Mouse (Mus musculus): ENCODE data around the gene Igf2bp2. TPM values are rescaled to one million over a fixed set of nuclear protein-coding genes. Genes with fewer than 3 reads are reported as not detected.

Gene Igf2bp2
- polyA plus RNA-seq, 1 experiment = 10.7 TPM

DNA sequence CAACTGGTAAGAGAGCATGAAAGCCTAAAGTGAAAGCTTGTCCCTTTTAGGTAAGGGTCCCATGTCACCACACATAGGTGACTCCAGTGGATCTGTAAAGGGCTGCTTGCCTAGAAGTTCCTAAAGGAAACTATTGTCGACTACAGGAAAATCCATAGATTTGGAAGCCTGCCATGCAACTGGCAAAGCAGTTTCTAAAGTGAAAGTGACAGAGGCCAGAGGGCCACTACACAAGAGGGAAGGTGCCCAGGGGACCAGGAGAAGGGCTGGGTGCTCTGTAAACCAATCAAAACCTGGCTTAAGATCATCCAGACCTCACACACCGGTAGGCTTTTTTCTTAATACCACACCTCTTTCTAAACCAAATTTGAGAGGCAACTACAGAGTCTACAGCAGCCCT is 12.7 kb downstream of the Igf2bp2 start:
- TF ChIP-seq CTCF (IDR thresholded peaks at IDR 0.05; ENCODE audit: low read depth, low read length) = no peak
- TF ChIP-seq POLR2A (IDR thresholded peaks at IDR 0.05; ENCODE audit: borderline replicate concordance, low read depth, low read length) = no peak
- H3K27ac ChIP-seq (ENCODE audit: insufficient read depth, low read depth, low read length) = no peak overlapping the region

DNA sequence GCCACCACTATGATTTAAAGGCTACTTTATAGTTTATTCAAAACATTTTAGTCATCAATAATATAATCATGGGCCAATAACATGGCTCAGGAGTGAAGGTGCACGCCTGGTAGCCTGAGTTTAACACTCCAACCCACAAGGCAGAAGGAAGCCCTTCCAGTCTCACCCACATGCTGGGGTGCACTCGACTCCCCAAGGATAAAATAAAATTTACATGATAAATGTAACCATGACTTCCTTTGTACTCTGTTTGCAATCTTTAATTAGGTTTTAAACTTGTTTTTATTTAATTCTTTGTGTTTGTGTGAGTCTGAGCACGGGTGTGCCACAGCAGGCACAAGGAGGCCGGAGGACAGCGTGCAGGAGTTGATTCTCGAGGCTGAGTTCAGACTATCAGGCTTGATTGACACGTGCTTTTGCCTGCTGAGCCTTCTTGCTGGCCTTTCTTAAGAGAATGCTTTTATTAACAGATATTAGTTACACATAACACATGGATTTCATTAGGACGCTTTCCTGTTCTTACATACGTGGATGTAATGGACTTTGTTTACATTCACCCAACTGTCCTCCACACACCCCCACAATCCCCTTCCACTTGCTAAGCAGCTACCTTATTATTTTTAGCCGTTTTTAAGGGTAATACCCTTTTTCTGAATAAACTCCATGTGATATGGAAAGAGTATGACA is 13.3 kb downstream of the Igf2bp2 start:
- TF ChIP-seq POLR2A (IDR thresholded peaks at IDR 0.05; ENCODE audit: borderline replicate concordance, low read depth, low read length) (no peak), CTCF (IDR thresholded peaks at IDR 0.05; ENCODE audit: low read depth, low read length) (no peak)
- no peak overlapping the region for H3K27ac ChIP-seq (ENCODE audit: insufficient read depth, low read depth, low read length)

More for the DNA sequence above, 12.7 kb downstream of the Igf2bp2 start:
- H3K4me3 ChIP-seq (ENCODE audit: insufficient read depth, low read length) = no peak overlapping the region
- H3K4me1 ChIP-seq (ENCODE audit: control insufficient read depth, insufficient read depth, low read length) = peaks cover 36% of the 10 kb centered on the region

GRCm38 (mm10) chr16:22149076-22149475 is 14.0 kb downstream of the Igf2bp2 start:
- Histone ChIP-seq H3K4me1 (ENCODE audit: control insufficient read depth, insufficient read depth, low read length) (peaks cover 47% of the 10 kb centered on the region), H3K4me3 (ENCODE audit: insufficient read depth, low read length) (no peak overlapping the region), H3K27ac (ENCODE audit: insufficient read depth, low read depth, low read length) (no peak overlapping the region)
- TF ChIP-seq POLR2A (IDR thresholded peaks at IDR 0.05; ENCODE audit: borderline replicate concordance, low read depth, low read length) (no peak), CTCF (IDR thresholded peaks at IDR 0.05; ENCODE audit: low read depth, low read length) (no peak)

More for the DNA sequence above, 13.3 kb downstream of the Igf2bp2 start:
- Histone ChIP-seq H3K4me3 (ENCODE audit: insufficient read depth, low read length) (no peak overlapping the region), H3K4me1 (ENCODE audit: control insufficient read depth, insufficient read depth, low read length) (peaks cover 43% of the 10 kb centered on the region)

- TF ChIP-seq POLR2A (IDR thresholded peaks at IDR 0.05; ENCODE audit: borderline replicate concordance, low read depth, low read length) = no peak
- TF ChIP-seq CTCF (IDR thresholded peaks at IDR 0.05; ENCODE audit: low read depth, low read length) = no peak
- Histone ChIP-seq H3K4me3 (ENCODE audit: insufficient read depth, low read length) (no peak overlapping the region), H3K4me1 (ENCODE audit: control insufficient read depth, insufficient read depth, low read length) (peaks cover 57% of the 10 kb centered on the region), H3K27ac (ENCODE audit: insufficient read depth, low read depth, low read length) (no peak overlapping the region)
These were observed 16.0 kb downstream of the Igf2bp2 start for GRCm38 (mm10) chr16:22147131-22147530.

DNA sequence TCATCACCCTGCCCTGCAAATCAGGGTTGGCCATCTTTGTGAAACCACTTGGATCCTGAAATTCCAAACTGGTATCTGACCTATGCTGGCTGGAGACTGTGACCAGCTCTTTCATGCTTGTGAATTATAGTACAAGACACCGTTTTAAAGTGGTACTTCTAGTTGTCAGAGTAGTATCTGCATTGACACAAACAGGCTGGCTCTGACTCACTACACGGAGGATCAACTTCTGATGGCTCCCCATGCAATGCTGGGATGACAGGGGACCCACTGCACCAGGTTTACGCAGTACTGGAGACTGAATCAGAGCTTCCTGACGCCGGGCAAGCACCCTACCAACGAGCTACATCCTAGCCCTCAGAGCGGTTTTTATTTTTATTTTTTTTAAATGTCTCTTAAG is 17.0 kb downstream of the Igf2bp2 start:
- no peak overlapping the region for H3K4me3 ChIP-seq (ENCODE audit: insufficient read depth, low read length)
- H3K27ac ChIP-seq (ENCODE audit: insufficient read depth, low read depth, low read length) = no peak overlapping the region
- no peak for TF ChIP-seq CTCF (IDR thresholded peaks at IDR 0.05; ENCODE audit: low read depth, low read length)
- no peak for TF ChIP-seq POLR2A (IDR thresholded peaks at IDR 0.05; ENCODE audit: borderline replicate concordance, low read depth, low read length)
- H3K4me1 ChIP-seq (ENCODE audit: control insufficient read depth, insufficient read depth, low read length) = peaks cover 57% of the 10 kb centered on the region

- Histone ChIP-seq H3K27ac (ENCODE audit: insufficient read depth, low read depth, low read length) (peak overlapping the region; percentile 84), H3K4me3 (ENCODE audit: insufficient read depth, low read length) (no peak overlapping the region), H3K4me1 (ENCODE audit: control insufficient read depth, insufficient read depth, low read length) (peaks cover 53% of the 10 kb centered on the region)
- no peak for TF ChIP-seq POLR2A (IDR thresholded peaks at IDR 0.05; ENCODE audit: borderline replicate concordance, low read depth, low read length)
- TF ChIP-seq CTCF (IDR thresholded peaks at IDR 0.05; ENCODE audit: low read depth, low read length) = no peak
These were observed 18.6 kb downstream of the Igf2bp2 start for GRCm38 (mm10) chr16:22144490-22144889.

DNA sequence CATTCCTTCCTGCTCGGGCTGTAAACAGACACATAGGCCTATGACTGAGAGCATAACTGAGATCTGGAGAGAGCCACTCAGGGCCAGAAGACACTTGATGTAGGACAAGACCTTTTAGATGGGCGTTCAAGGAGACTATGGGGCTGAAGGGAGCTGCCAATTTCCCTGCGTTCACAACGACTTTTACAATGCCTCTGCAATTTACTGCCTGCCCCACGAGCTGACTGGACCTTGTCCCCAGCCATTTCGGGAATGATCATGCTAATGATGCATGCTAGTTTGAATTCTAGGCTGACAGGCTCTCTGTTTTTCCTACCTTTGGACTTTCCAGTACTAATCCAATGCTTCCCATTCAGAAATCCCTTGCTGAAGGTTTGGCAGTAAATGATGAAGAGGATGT is 22.2 kb downstream of the Igf2bp2 start:
- Histone ChIP-seq H3K4me1 (ENCODE audit: control insufficient read depth, insufficient read depth, low read length) (peaks cover 58% of the 10 kb centered on the region), H3K4me3 (ENCODE audit: insufficient read depth, low read length) (no peak overlapping the region), H3K27ac (ENCODE audit: insufficient read depth, low read depth, low read length) (no peak overlapping the region)
- TF ChIP-seq POLR2A (IDR thresholded peaks at IDR 0.05; ENCODE audit: borderline replicate concordance, low read depth, low read length) = no peak
- no peak for TF ChIP-seq CTCF (IDR thresholded peaks at IDR 0.05; ENCODE audit: low read depth, low read length)

- TF ChIP-seq CTCF (IDR thresholded peaks at IDR 0.05; ENCODE audit: low read depth, low read length) = no peak
- no peak for TF ChIP-seq POLR2A (IDR thresholded peaks at IDR 0.05; ENCODE audit: borderline replicate concordance, low read depth, low read length)
- Histone ChIP-seq H3K4me3 (ENCODE audit: insufficient read depth, low read length) (no peak overlapping the region), H3K4me1 (ENCODE audit: control insufficient read depth, insufficient read depth, low read length) (peaks cover 53% of the 10 kb centered on the region), H3K27ac (ENCODE audit: insufficient read depth, low read depth, low read length) (no peak overlapping the region)
These were observed 23.3 kb downstream of the Igf2bp2 start for GRCm38 (mm10) chr16:22139821-22140220.

DNA sequence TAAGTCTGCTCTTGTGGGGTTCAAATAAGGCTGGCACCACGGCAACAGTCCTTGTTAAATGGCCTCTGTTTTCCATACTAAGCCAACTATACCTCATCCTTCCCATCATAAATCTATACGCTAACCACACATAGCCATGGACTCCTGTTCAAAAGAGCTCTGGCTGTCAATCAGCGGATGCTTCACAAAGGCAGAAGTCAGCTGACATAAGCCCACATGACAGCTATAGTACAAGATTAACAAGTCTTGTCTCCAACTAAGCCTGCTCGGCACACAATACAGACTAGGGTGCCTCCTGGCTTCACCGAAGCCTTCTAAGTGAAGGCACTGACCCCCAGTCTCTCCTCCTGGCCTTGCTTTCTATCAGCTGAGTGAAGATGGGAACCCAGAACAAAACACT is 26.9 kb downstream of the Igf2bp2 start:
- Histone ChIP-seq H3K4me1 (ENCODE audit: control insufficient read depth, insufficient read depth, low read length) (peaks cover 55% of the 10 kb centered on the region), H3K4me3 (ENCODE audit: insufficient read depth, low read length) (no peak overlapping the region), H3K27ac (ENCODE audit: insufficient read depth, low read depth, low read length) (no peak overlapping the region)
- TF ChIP-seq CTCF (IDR thresholded peaks at IDR 0.05; ENCODE audit: low read depth, low read length) (no peak), POLR2A (IDR thresholded peaks at IDR 0.05; ENCODE audit: borderline replicate concordance, low read depth, low read length) (no peak)

GRCm38 (mm10) chr16:22131321-22131720 is 31.8 kb downstream of the Igf2bp2 start:
- TF ChIP-seq POLR2A (IDR thresholded peaks at IDR 0.05; ENCODE audit: borderline replicate concordance, low read depth, low read length) = no peak
- TF ChIP-seq CTCF (IDR thresholded peaks at IDR 0.05; ENCODE audit: low read depth, low read length) = no peak
- no peak overlapping the region for H3K27ac ChIP-seq (ENCODE audit: insufficient read depth, low read depth, low read length)
- H3K4me3 ChIP-seq (ENCODE audit: insufficient read depth, low read length) = no peak overlapping the region
- H3K4me1 ChIP-seq (ENCODE audit: control insufficient read depth, insufficient read depth, low read length) = peaks cover 26% of the 10 kb centered on the region

Data from bone marrow macrophage, adult 2 months (primary cell).